Mouse (Mus musculus) layer of hippocampus, adult 2 months (tissue): ENCODE measurements around the gene Chmp4b. TPM values are rescaled to one million over a fixed set of nuclear protein-coding genes. Genes with fewer than 3 reads are reported as not detected.

Source experiments
- DNase-seq, 2 experiments: peaks; one replicate each; pipeline ENCODE4 v3.0.0; 2022; ENCODE audit warnings: low spot score in 2 of 2
- H3K27ac ChIP-seq: fragments of 200-600 bp; 2 replicates; pipeline ENCODE4 v1.8.1; 2022
- H3K4me3 ChIP-seq: fragments of 200-600 bp; 2 replicates; pipeline ENCODE4 v1.8.1; 2022; ENCODE audit warnings: mild to moderate bottlenecking
- CTCF ChIP-seq: fragments of 200-600 bp; conservative IDR thresholded peaks from 2 replicates; pipeline ENCODE4 v1.8.1; 2022; ENCODE audit warnings: antibody characterized with exemption, mild to moderate bottlenecking, moderate library complexity
- long read RNA-seq, 2 experiments: library from polyadenylated mRNA; stranded (forward); transcript quantifications; one replicate each; pipeline ENCODE4 v2.0.0; 2021; ENCODE audit warnings: borderline mapping rate in 2 of 2
- total RNA-seq, 2 experiments: library from RNA; stranded (reverse); gene quantifications; 2 replicates each; pipeline ENCODE4 v1.2.3; 2021

Chmp4b gene
- total RNA-seq, result 100 to 1,000 TPM; 206 to 215 TPM
- long read RNA-seq, experiment 1, partial matches to known transcripts, result 0 of 12 reads
- long read RNA-seq, experiment 1, other reads (novel, unspliced or antisense), result 12 of 12 reads
- long read RNA-seq, experiment 2, partial matches to known transcripts, result 9 of 20 reads
- long read RNA-seq, experiment 2, other reads (novel, unspliced or antisense), result 10 of 20 reads

- DNase-seq, result no peak
- Histone ChIP-seq H3K4me3 (no peak within 1 kb of the TSS), H3K27ac (no peak within 1 kb of the TSS)
- TF ChIP-seq CTCF, result no peak
Observed at GRCm38 (mm10) chr2:154651363-154651762, at the start of gene Chmp4b. Chmp4b (plus strand) TSS chr2:154651705.

- Histone ChIP-seq H3K27ac (peak overlapping the region; percentile 91), H3K4me3 (peak overlapping the region; percentile 86)
- no peak for DNase-seq
- no peak for TF ChIP-seq CTCF
Observed at GRCm38 (mm10) chr2:154603007-154603637, 48.4 kb upstream of the Chmp4b start.

DNA sequence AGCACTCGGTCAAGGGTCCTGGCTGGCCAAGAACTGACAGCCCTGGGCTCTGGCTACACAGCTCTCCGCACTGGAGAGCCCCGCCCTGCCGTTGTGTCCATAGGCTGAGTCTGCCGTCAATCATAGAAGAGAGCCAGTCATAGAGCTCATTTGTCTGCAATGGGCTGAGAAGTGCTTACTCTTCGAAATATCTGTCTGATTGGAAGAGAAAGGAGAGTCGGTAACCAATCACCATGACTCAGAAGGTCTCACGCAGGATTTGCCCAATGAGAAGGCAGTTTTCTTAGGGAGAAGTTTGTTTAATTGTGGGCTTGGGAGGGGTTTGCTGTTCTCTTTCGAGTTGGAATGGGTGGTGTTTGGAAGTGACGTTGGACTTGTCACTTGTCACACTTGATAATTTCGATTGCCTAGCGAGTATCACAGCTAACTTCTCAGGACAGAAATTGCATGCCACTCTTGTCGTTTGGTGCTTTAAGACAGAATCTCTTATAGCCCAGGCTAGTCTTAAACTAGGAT, 47.8 kb upstream of the Chmp4b start, which contains the start of gene Pxmp4:
Gene Pxmp4, minus strand, starts transcription at position 71 of the 516 bp plus-strand sequence.
- TF ChIP-seq CTCF, result no peak
- H3K4me3 ChIP-seq, result peak within 1 kb of the TSS; percentile 86
- peak; percentile 99 for DNase-seq
- H3K27ac ChIP-seq, result peak within 1 kb of the TSS; percentile 91

DNA sequence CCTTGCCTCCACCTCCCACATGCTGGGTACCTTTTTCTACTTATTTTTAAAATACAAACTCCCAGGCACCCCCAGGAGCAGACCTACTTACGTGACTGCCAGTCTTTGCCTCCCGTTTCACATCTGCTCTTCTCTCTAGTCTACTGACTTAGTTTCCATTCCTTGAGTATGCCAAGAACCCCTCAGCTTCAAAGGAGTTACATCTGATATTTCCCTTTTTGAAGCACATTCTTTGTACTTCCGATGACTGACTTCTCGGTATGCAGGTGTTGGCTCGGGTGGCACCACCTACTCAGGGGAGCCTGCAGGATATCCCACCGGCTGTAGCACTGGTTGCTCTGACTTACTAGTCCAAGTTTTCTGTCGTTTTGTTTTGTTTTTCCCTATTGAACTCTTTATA, 47.3 kb upstream of the Chmp4b start:
- Histone ChIP-seq H3K4me3 (peak overlapping the region; percentile 86), H3K27ac (peak overlapping the region; percentile 56)
- no peak for DNase-seq
- TF ChIP-seq CTCF, result no peak

DNA sequence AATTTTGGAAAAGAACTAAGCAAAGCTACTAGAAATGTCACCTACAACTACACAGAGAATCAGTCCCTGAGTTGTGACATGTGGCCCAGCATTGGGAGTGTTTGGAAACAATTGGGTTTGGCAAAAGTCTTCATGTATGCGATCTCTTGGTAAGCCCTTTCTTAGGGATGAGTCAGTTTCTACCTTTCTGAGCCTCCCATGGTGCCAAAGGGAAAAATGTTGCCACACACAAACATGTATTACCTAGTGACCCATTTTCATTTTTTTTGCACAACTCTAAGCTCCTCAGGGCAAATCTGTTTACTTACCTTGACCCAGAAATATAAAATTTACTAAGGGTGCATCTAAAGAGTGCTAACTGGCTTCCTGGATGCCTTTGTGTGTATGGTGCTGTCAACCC, 44.5 kb upstream of the Chmp4b start:
- TF ChIP-seq CTCF, result no peak
- DNase-seq, result no peak
- Histone ChIP-seq H3K27ac (no peak overlapping the region), H3K4me3 (no peak overlapping the region)

DNA sequence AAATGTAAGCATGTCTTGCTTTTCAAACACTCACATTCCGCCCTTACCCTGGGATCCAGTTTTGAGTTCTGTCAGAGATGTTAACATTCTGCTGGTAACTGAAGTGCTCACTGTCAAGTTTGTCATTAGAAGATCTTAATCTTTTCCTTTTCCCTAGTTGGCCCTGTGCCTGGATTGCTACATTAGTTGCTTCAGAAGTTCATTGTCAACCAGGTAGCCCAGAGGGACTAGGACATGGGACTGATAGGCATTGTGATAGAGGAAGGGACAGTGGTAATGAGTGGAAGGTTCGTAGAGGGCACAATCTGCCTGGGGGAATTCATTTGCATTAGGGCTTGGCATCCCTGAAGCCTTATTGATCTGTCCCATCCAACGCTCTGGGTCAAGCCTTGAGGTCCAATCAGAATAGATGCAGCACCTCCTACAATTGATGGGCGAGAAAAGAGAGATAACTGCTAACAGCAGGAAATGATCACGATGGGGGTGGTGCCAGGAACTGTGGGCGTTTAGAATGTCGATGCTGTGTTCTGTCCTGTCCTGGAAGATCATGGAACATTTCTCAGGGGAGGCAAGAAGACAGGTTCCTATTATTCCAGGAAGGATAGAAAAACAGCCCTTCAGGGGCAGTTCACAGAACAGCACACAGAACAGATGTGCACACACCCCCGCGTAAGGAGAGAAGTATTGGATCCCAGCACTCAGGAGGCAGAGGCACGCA, 42.3 kb upstream of the Chmp4b start:
- Histone ChIP-seq H3K27ac (no peak overlapping the region), H3K4me3 (no peak overlapping the region)
- TF ChIP-seq CTCF, result no peak
- DNase-seq, result no peak

- TF ChIP-seq CTCF, result peak; percentile 92
- DNase-seq, result peak; percentile 88 to 89
- H3K27ac ChIP-seq, result peak within 1 kb of the TSS; percentile 97
- H3K4me3 ChIP-seq, result peak within 1 kb of the TSS; percentile 84
Observed at GRCm38 (mm10) chr2:154613118-154614115, 38.1 kb upstream of the Chmp4b start, which contains the start of the genes Zfp341 and 4930519P11Rik. Zfp341 (plus strand) TSS chr2:154613297. 4930519P11Rik (minus strand) TSS chr2:154613437.

- TF ChIP-seq CTCF, result no peak
- Histone ChIP-seq H3K4me3 (no peak overlapping the region; the same call in 1 of the 2 replicates), H3K27ac (no peak overlapping the region)
- no peak for DNase-seq
Observed at GRCm38 (mm10) chr2:154614841-154615576, 36.5 kb upstream of the Chmp4b start.

GRCm38 (mm10) chr2:154615674-154616073, 35.8 kb upstream of the Chmp4b start:
- Histone ChIP-seq H3K4me3 (no peak overlapping the region), H3K27ac (no peak overlapping the region)
- TF ChIP-seq CTCF, result no peak
- no peak for DNase-seq

GRCm38 (mm10) chr2:154617061-154617460, 34.4 kb upstream of the Chmp4b start:
- H3K27ac ChIP-seq, result no peak overlapping the region
- DNase-seq, result no peak
- TF ChIP-seq CTCF, result no peak
- H3K4me3 ChIP-seq, result no peak overlapping the region

- TF ChIP-seq CTCF, result no peak
- no peak for DNase-seq
- Histone ChIP-seq H3K27ac (no peak overlapping the region), H3K4me3 (no peak overlapping the region)
Observed at GRCm38 (mm10) chr2:154621684-154622083, 29.8 kb upstream of the Chmp4b start.
